Mouse (Mus musculus) ES-CJ7 (cell line): ENCODE data around the gene Ankar.

Source experiments
- DNase-seq: peaks from one replicate; pipeline ENCODE4 v3.0.0; 2011; ENCODE audit warnings: low read depth, low spot score

Ankar gene

DNA sequence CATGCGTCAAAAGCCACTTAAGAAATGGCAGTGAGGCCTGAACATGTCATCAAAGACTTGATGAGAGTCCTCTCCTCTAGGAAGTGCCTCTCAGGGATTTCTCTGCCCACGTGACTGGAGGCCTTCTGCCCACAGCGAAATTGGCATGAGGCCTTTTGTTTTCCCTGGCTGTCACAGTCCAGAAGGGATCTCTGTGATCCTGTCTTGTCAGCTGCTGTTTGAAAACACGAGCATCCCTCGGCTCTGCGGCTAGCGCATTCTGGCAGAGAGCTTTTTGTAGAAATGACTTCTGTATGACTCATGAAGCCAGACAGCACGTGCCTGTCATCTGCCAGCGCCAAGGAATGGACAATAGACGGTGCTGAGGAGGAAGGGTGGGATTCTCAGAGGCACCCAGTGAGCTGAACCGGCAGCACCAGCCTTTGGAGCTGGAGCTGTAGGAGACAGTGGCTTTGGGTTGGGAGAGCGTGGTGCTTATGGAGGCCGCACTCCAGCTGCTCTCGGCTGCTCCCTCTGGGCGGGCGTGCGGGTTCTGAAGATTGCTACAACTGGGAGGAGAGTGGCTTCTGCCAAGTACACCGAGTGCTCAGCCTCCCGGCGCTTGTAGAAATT, 106.9 kb downstream of the Ankar start:
- peak; percentile 20 for DNase-seq
